Mouse (Mus musculus) right cerebral cortex, postnatal 14 days (tissue): ENCODE data around the gene Hoxd12.
A peak's percentile ranks its signal among the peaks of the same experiment; 100 is the strongest.

Experiments
- DNase-seq: peaks from one replicate; pipeline ENCODE4 v3.0.0; 2022

Gene Hoxd12

DNA sequence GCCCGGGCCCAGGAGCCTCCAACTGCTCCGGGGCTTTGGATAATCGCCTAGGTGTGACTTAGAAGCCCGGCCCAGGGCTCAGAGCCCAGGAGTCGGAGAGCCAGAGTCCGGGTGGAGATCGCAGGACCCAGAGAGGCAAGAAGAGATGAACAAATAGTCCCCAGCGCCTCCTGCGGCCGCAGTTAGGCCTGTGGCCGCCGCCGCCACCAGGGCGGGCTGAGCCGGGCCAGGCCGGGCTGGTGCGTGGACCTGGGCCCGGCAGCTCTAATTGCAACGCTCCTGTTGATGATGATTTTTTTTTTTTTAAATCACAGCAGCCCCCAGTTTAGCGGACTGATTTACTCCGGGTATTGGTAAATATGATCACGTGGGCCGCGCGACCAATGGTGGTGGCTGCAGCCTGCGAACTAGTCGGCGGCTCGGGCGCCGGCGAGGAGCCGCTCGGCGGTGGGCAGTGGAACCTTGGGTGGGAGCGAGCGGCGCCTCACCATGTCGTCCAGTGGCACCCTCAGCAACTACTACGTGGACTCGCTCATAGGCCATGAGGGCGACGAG lies 22.8 kb downstream of the Hoxd12 start, which contains the start of gene Hoxd9:
Gene Hoxd9, plus strand, starts transcription at position 161 of the 555 bp plus-strand sequence.
- DNase-seq = no peak

- no peak for DNase-seq
These were observed 23.6 kb downstream of the Hoxd12 start for GRCm38 (mm10) chr2:74698201-74699052.

DNA sequence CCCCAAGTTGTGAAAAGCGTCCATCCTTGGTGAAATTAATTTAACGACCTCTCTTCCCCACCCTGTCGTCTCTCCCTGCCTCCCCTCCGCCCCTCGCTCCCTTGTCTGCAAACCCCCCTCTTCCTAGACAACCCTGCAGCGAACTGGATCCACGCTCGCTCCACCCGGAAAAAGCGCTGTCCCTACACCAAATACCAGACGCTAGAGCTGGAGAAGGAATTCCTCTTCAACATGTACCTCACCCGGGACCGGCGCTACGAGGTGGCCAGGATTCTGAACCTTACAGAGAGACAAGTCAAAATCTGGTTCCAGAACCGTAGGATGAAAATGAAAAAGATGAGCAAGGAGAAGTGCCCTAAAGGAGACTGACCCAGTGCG lies 24.2 kb downstream of the Hoxd12 start:
- no peak for DNase-seq

- DNase-seq = no peak
These were observed 25.1 kb downstream of the Hoxd12 start for GRCm38 (mm10) chr2:74699664-74700545.

DNA sequence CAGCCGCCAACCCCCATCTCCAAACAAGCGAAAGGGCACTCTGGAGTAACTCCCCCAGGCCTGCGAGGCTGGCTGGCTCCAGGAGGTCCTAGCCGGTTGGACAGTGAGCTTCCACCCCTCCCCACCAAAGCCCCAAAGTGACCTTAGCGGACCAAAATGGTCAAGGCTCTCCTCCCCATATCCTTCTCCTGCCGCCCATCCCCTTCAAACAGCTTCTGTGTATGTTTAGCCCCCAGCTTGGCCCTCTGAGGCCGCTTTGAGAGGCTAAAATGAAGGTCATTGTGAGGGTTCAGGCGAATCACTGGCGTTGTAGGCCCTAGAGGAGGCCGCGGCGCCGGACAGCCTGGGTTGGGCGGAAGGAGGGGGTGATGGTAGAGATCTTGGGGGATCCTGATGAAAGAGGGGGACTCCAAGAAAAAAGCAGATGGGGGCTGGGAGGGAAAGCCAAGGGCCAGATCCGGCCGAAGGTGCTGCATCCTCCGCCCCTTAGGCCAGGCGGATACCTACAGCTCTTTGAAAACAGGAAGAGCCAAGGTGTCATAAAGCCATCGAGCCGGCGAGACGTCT lies 25.8 kb downstream of the Hoxd12 start:
- DNase-seq = no peak

DNA sequence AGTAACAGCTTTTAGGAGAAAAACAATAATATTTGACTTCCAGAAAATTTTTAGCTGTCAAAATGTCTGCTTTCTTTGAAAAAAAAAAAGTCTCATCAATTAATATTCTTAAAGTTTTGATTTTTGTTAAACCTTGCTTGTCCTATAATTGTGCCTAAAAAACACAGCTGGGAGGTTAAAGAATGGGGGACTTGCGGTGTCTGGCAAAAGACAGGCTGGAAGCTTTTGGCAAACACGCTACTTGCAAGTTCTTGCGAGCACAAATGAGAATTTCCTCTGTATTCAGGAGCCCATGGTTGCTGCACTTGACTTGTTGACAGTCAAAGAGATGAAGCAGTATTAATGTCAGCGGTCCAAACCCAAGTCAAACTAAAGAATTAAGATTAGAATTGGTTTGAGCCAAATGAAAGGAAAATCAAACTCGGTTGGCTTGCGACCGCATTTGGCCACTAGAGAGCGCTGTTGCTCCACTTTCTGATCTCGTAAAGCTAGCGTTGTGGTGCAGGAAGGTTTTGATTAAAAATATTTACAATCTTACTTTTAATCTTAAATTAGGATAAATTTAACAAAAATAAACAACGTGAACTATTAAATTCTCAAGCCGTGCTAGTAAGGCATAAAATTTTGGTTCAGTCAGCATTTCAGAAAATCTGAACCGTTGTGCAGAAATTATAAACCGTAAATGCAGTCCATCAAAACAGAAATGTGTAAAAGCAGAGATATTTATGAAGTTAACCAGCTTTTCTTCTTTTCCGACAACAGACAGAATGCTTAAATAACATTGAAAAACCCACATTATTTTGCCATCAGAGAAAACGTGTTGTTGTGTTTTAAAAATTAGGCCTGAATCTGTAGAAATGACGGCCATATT lies 27.4 kb downstream of the Hoxd12 start:
- DNase-seq = peak; percentile 84

- DNase-seq = no peak
These were observed 28.0 kb downstream of the Hoxd12 start for GRCm38 (mm10) chr2:74702820-74703219.

- no peak for DNase-seq
These were observed 28.5 kb downstream of the Hoxd12 start for GRCm38 (mm10) chr2:74703317-74703716.

DNA sequence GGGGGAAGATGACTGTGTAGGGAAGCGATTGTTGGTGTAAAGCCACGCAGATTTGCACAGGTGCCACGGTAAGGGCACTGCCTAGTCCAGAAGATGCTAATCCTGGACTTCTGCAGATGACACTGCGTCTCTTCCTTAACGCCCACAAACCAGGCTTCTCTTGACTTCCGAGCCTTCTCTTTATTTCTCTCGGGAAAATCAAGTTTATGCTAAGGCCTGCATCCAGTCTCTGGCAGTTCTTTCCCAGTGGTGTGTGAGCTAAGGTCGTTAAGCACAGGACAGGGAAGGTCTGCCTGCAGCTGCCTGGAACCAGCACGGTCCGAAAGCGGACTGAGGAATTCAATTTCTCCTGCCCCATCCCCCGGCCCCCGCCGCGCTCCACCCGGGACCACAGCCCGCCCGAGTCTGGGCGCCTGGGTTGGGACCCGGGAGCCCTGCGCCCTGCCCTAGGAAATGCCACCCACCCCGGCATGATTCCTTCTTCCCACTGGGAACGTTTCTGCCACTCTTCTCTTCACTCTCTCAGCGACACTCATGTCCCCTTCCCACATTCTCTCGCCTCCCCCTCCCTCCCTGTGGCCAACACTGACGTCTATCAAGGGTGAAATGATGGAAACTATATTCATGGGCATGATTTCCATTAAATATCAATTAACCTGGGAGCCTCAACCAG lies 29.0 kb downstream of the Hoxd12 start:
- no peak for DNase-seq

DNA sequence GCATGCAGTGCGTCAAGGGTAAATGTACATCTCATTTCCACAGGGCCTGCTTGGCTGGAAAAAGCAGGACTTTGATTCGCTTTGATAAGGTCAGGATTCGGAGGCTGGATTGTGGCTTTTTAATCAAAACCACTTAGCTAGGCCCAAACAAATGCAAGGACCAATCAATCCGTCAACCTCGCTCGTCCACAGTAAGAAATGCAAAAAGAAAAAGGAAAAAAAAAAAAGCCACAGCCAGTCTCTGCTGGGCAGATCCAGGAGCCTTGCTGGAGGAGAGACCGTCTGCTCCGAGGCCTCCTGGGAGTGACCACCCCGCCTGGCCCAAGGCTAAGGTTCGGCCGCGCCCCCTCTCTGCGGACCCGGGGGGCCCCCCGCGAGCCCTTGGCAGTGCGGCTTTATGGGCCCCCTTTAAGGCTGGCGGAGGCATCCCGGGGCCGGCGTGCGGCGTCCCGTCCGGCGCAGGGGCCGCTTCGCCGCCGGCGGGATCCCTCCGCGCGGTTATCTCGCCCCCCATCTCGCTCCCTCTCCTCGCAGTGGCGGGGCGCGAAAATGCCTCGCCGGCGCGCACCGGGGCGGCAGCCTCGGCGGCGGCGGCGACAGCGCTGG lies 29.7 kb downstream of the Hoxd12 start, which contains the start of gene Hoxd8:
Gene Hoxd8, plus strand, starts transcription at position 223 of the 606 bp plus-strand sequence.
- no peak for DNase-seq

DNA sequence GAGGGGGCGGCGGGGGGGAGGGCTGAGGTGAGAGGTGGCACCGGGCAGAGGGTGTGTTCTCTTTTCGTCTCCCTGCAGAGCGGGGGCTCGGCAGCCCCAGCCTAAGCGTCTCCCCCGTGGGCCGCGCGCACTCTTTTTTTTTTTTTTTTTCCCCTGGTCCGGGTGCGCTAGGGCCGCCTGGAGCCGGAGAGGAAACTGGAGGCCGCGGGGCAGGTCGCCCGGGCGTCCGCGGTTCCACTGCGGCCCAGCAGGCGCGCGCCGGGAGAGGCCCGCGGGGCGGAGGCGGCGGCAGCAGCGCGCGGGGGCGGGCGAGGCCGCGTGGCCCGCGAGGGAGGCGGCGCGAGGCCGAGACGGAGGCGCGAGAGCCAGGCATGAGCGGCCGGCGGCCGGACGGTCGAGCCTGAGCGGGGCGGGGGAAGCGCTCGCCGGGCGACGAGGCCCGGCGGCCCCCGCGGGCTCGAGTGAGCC lies 30.2 kb downstream of the Hoxd12 start:
- DNase-seq = no peak

- no peak for DNase-seq
These were observed 30.8 kb downstream of the Hoxd12 start for GRCm38 (mm10) chr2:74705467-74706089.

GRCm38 (mm10) chr2:74706393-74706960 lies 31.7 kb downstream of the Hoxd12 start:
- no peak for DNase-seq

DNA sequence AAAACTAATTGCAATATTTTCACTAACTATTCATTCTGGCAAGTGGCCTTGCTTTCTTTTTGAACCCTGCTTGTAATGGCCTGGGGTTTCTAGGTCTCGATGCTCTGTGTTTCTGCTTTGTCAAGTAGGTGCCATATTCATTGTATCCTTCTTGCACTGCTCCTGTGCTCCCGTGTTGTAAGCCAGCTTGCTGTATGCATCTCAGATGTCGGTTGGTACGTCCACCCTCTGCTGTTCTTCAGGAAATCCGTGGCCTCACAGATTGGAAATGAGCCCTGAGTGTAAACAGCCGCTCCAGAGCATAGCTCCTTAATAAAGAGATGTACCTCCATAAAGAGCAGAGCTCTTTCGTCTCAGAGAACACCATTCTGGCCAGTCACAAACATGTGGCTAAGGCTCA lies 32.8 kb downstream of the Hoxd12 start:
- no peak for DNase-seq

DNA sequence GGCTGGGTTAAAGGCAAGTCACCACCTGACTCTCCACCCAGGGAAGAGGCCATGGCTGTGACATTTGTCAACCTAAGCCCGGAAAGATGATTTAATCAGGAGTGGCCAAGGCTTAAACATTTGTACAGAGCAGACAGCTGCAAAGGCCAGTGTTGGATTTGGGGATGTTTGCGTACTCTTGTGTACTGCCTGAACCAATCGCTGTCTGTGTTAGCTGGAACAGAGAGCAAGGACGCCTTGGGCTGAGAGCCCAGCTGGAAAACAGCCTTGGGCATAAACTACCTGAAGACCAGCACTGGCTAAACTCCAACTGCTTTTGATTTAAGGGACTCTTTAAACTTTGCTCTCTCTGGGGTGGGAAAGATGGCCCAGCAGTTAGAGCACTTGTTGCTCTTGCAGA lies 33.9 kb downstream of the Hoxd12 start:
- no peak for DNase-seq

GRCm38 (mm10) chr2:74709465-74710419 lies 34.9 kb downstream of the Hoxd12 start:
- no peak for DNase-seq

DNA sequence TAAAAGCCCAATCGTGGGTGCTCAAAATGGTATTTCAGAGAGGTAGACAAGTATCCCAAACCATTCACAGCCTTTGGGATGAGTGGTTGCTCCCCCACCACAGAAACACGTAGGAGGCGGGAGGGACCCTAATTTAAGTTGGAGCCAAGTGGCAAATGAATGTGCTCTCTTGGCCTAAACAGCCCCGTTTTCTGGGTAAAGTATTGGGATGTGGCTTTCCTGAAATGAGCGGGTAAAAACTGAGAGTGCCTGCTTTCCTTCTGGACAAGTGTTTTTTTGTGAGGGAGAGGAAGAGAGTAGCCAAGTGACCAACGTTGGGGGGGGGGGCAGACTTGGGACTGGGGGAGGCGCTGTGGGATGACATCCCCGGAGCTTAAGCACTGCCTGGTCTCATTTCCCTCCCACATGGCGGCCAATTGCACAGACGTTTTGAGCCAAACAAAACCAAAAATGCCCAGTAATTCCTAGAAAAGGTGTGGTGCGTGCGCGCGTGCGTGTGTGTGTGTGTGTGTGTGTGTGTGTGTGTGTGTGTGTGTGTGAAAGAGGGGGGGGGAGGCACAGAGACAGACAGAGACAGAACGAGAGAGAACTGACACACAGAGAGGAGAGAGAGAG lies 36.2 kb downstream of the Hoxd12 start:
- DNase-seq = no peak
